Mouse (Mus musculus) kidney, postnatal 14 days (tissue): ENCODE measurements around the gene Paqr4.
A peak's percentile ranks its signal among the peaks of the same experiment; 100 is the strongest.
"Not testable (repeated sequence)": the region's sequence is repeated elsewhere in the genome, so short reads cannot be mapped to it uniquely, and the experiment has no call there.

Experiments used
- DNase-seq: peaks from one replicate; pipeline ENCODE4 v3.0.0; 2022; ENCODE audit warnings: mixed read lengths

The Paqr4 gene

GRCm38 (mm10) chr17:23740598-23741021 lies at the start of gene Paqr4:
TSS of gene Paqr4 (minus strand) at chr17:23740867.
- DNase-seq = no peak

GRCm38 (mm10) chr17:23789749-23790268 lies 49.1 kb upstream of the Paqr4 start:
- no peak for DNase-seq

- no peak for DNase-seq
These were observed 48.3 kb upstream of the Paqr4 start for GRCm38 (mm10) chr17:23788973-23789372.

GRCm38 (mm10) chr17:23786510-23786931 lies 45.9 kb upstream of the Paqr4 start:
- no peak for DNase-seq

- peak; percentile 90 for DNase-seq
These were observed 45.1 kb upstream of the Paqr4 start, which contains the start of gene Flywch2 for GRCm38 (mm10) chr17:23785561-23786471. TSS of gene Flywch2 (minus strand) at chr17:23786081.

GRCm38 (mm10) chr17:23783352-23783751 lies 42.7 kb upstream of the Paqr4 start:
- DNase-seq = no peak

- DNase-seq = no peak
These were observed 37.8 kb upstream of the Paqr4 start for GRCm38 (mm10) chr17:23778447-23778846.

- no peak for DNase-seq
These were observed 36.5 kb upstream of the Paqr4 start for GRCm38 (mm10) chr17:23777141-23777540.

- DNase-seq = no peak
These were observed 35.5 kb upstream of the Paqr4 start for GRCm38 (mm10) chr17:23776216-23776615.

GRCm38 (mm10) chr17:23774090-23774489 lies 33.4 kb upstream of the Paqr4 start:
- peak; percentile 90 for DNase-seq

GRCm38 (mm10) chr17:23773676-23774075 lies 33.0 kb upstream of the Paqr4 start:
- DNase-seq = no peak

GRCm38 (mm10) chr17:23772219-23772556 lies 31.5 kb upstream of the Paqr4 start:
- DNase-seq = not testable (repeated sequence)

- peak; percentile 99 for DNase-seq
These were observed 30.9 kb upstream of the Paqr4 start, which contains the start of gene Flywch1 for GRCm38 (mm10) chr17:23771284-23772218. TSS of gene Flywch1 (minus strand) at chr17:23771602.

- DNase-seq = no peak
These were observed 30.2 kb upstream of the Paqr4 start for GRCm38 (mm10) chr17:23770896-23771283.

GRCm38 (mm10) chr17:23770493-23770892 lies 29.8 kb upstream of the Paqr4 start:
- DNase-seq = no peak

- DNase-seq = no peak
These were observed 22.3 kb upstream of the Paqr4 start for GRCm38 (mm10) chr17:23762976-23763375.

GRCm38 (mm10) chr17:23761155-23761554 lies 20.5 kb upstream of the Paqr4 start:
- DNase-seq = no peak

- no peak for DNase-seq
These were observed 19.6 kb upstream of the Paqr4 start for GRCm38 (mm10) chr17:23760231-23760630.

GRCm38 (mm10) chr17:23758801-23759200 lies 18.1 kb upstream of the Paqr4 start:
- DNase-seq = no peak

GRCm38 (mm10) chr17:23757581-23757980 lies 16.9 kb upstream of the Paqr4 start:
- DNase-seq = no peak

- peak; percentile 59 for DNase-seq
These were observed 15.0 kb upstream of the Paqr4 start for GRCm38 (mm10) chr17:23755689-23756088.

- DNase-seq = no peak
These were observed 8.9 kb upstream of the Paqr4 start for GRCm38 (mm10) chr17:23749400-23750191.
